Mouse (Mus musculus): ENCODE measurements around the gene Mre11a. TPM values are rescaled to one million over a fixed set of nuclear protein-coding genes. Genes with fewer than 3 reads are reported as not detected.

Gene Mre11a
- polyA plus RNA-seq, 1 experiment from 2014 or later, result 22.4 TPM

GRCm38 (mm10) chr9:14884641-14885040 lies 100.2 kb downstream of the Mre11a start:
- Histone ChIP-seq H3K27me3 (no peaks in the 10 kb centered on the region; the same call in 1 of the 2 replicates), H3K4me2 (no peak overlapping the region), H3K9me3 (replicated peaks) (no peaks in the 10 kb centered on the region), H3K36me3 (ENCODE audit: poor library complexity, severe bottlenecking) (no peaks in the 10 kb centered on the region), H3K27ac (no peak overlapping the region), H3K9ac (no peak overlapping the region), H3K4me1 (no peaks in the 10 kb centered on the region), H3K4me3 (no peak overlapping the region)
- 82% methylated on average over 4 of the region's 4 CpGs for WGBS
- ATAC-seq, result no peak

GRCm38 (mm10) chr9:14885151-14885550 lies 100.7 kb downstream of the Mre11a start:
- Histone ChIP-seq H3K27ac (no peak overlapping the region), H3K4me3 (no peak overlapping the region), H3K9me3 (replicated peaks) (no peaks in the 10 kb centered on the region), H3K27me3 (no peaks in the 10 kb centered on the region; the same call in 1 of the 2 replicates), H3K36me3 (ENCODE audit: poor library complexity, severe bottlenecking) (no peaks in the 10 kb centered on the region), H3K4me1 (no peaks in the 10 kb centered on the region), H3K4me2 (no peak overlapping the region), H3K9ac (no peak overlapping the region)
- ATAC-seq, result no peak

DNA sequence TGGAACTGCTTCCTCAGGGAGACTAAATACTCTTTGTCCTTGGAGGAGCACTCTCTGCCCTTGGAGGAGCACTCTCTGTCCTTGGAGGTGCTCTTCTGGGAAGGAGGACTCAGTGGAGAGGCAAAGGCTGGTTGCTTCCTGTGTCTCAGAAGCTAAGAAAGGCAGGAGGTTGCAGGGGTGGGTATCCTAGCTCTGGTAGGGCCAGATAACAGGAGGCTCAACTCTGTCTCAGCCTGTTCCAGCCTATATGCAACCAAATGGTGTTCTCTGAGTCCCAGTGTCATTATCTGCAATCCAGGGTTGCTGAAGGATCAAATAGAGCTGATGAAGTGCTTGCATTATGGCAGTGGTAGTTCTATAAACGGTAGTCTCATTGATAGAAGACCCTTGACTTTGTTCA lies 101.5 kb downstream of the Mre11a start:
- no peaks in the 10 kb centered on the region for H3K36me3 ChIP-seq (ENCODE audit: poor library complexity, severe bottlenecking)
- WGBS, result 86% methylated on average over 1 of the region's 1 CpGs
- H3K9ac ChIP-seq, result no peak overlapping the region
- H3K9me3 ChIP-seq (replicated peaks), result no peaks in the 10 kb centered on the region
- no peak for ATAC-seq
- no peak overlapping the region for H3K4me2 ChIP-seq
- H3K27ac ChIP-seq, result no peak overlapping the region
- H3K4me3 ChIP-seq, result no peak overlapping the region
- H3K27me3 ChIP-seq, result no peaks in the 10 kb centered on the region; the same call in 1 of the 2 replicates
- peaks cover 7% of the 10 kb centered on the region for H3K4me1 ChIP-seq

Other genes with a start within 250 kb of the Mre11a start
- gene Amotl1, start 139.6 kb upstream of the Mre11a start, polyA plus RNA-seq (2015; fragmentation: Nextera tagmentation; extraction: Ambion mirVana), result 10.6 and 11.9 TPM in 2 replicates
- not detected in 2 replicates for gene Piwil4, start 43.9 kb upstream of the Mre11a start, polyA plus RNA-seq (2015; fragmentation: Nextera tagmentation; extraction: Ambion mirVana)
- 0.62 and 0.82 TPM in 2 replicates for gene Fut4, start 32.3 kb upstream of the Mre11a start, polyA plus RNA-seq (2015; fragmentation: Nextera tagmentation; extraction: Ambion mirVana)
- gene 1700012B09Rik, start 13.6 kb upstream of the Mre11a start, polyA plus RNA-seq (2015; fragmentation: Nextera tagmentation; extraction: Ambion mirVana), result 1.9 and 2.7 TPM in 2 replicates
- gene Ankrd49, start 202 bp downstream of the Mre11a start, polyA plus RNA-seq (2015; fragmentation: Nextera tagmentation; extraction: Ambion mirVana), result 50.0 and 51.4 TPM in 2 replicates
- gene Gpr83, start 75.6 kb downstream of the Mre11a start, polyA plus RNA-seq (2015; fragmentation: Nextera tagmentation; extraction: Ambion mirVana), result 0.45 and 0.49 TPM in 2 replicates
- not detected in 2 replicates for gene Izumo1r, start 119.3 kb downstream of the Mre11a start, polyA plus RNA-seq (2015; fragmentation: Nextera tagmentation; extraction: Ambion mirVana)